Mouse (Mus musculus): ENCODE results near the gene Stk4. TPM values are rescaled to one million over a fixed set of nuclear protein-coding genes. Genes with fewer than 3 reads are reported as not detected.
A peak's percentile ranks its signal among the peaks of the same experiment; 100 is the strongest.

Stk4 gene
- total RNA-seq, 2 experiments from 2014 or later = 46.9 to 50.4 TPM

GRCm38 (mm10) chr2:164146556-164146955 lies 76.4 kb downstream of the Stk4 start:
- no peak for DNase-seq (ENCODE audit: low spot score in 2 of 2)
- Histone ChIP-seq H3K4me3 (no peak overlapping the region), H3K27ac (no peak overlapping the region)
- TF ChIP-seq CTCF (conservative IDR thresholded peaks at IDR 0.05) = no peak

- no peak for TF ChIP-seq CTCF (conservative IDR thresholded peaks at IDR 0.05)
- Histone ChIP-seq H3K27ac (peak overlapping the region; percentile 32; the same call in 1 of the 2 replicates), H3K4me3 (no peak overlapping the region)
- no peak for DNase-seq (ENCODE audit: low spot score in 2 of 2)
Measured at GRCm38 (mm10) chr2:164150086-164150760, 80.1 kb downstream of the Stk4 start.

- no peak overlapping the region for H3K4me3 ChIP-seq
- no peak overlapping the region for H3K27ac ChIP-seq
- no peak for TF ChIP-seq CTCF (conservative IDR thresholded peaks at IDR 0.05)
- no peak for DNase-seq (ENCODE audit: low spot score in 2 of 2)
Measured at GRCm38 (mm10) chr2:164152341-164152740, 82.2 kb downstream of the Stk4 start.

- TF ChIP-seq CTCF (conservative IDR thresholded peaks at IDR 0.05) = no peak
- DNase-seq (ENCODE audit: low spot score in 2 of 2) = no peak
- Histone ChIP-seq H3K4me3 (no peak overlapping the region), H3K27ac (0 out of 2 replicates have a peak overlapping the region, but pooled peaks have one; percentile 12)
Measured at GRCm38 (mm10) chr2:164154007-164154406, 83.9 kb downstream of the Stk4 start.

- no peak for TF ChIP-seq CTCF (conservative IDR thresholded peaks at IDR 0.05)
- no peak for DNase-seq (ENCODE audit: low spot score in 2 of 2)
- Histone ChIP-seq H3K27ac (no peak overlapping the region), H3K4me3 (no peak overlapping the region)
Measured at GRCm38 (mm10) chr2:164156158-164156557, 86.0 kb downstream of the Stk4 start.

- no peak for TF ChIP-seq CTCF (conservative IDR thresholded peaks at IDR 0.05)
- DNase-seq (ENCODE audit: low spot score in 2 of 2) = no peak
- Histone ChIP-seq H3K27ac (no peak overlapping the region; the same call in 1 of the 2 replicates), H3K4me3 (no peak overlapping the region)
Measured at GRCm38 (mm10) chr2:164158838-164159237, 88.7 kb downstream of the Stk4 start.

GRCm38 (mm10) chr2:164161515-164162055 lies 91.5 kb downstream of the Stk4 start:
- no peak overlapping the region for H3K27ac ChIP-seq
- TF ChIP-seq CTCF (conservative IDR thresholded peaks at IDR 0.05) = no peak
- no peak for DNase-seq (ENCODE audit: low spot score in 2 of 2)
- no peak overlapping the region for H3K4me3 ChIP-seq

- no peak for TF ChIP-seq CTCF (conservative IDR thresholded peaks at IDR 0.05)
- DNase-seq (ENCODE audit: low spot score in 2 of 2) = no peak
- H3K27ac ChIP-seq = no peak overlapping the region
- H3K4me3 ChIP-seq = no peak overlapping the region
Measured at GRCm38 (mm10) chr2:164164941-164165340, 94.8 kb downstream of the Stk4 start.

GRCm38 (mm10) chr2:164167752-164168570 lies 97.8 kb downstream of the Stk4 start:
- Histone ChIP-seq H3K27ac (no peak overlapping the region), H3K4me3 (peak overlapping the region; percentile 42)
- no peak for TF ChIP-seq CTCF (conservative IDR thresholded peaks at IDR 0.05)
- peak in 1 of 2 experiments; percentile 17 for DNase-seq (ENCODE audit: low spot score in 2 of 2)

GRCm38 (mm10) chr2:164168571-164168946 lies 98.4 kb downstream of the Stk4 start:
- DNase-seq (ENCODE audit: low spot score in 2 of 2) = peak in 1 of 2 experiments; percentile 44
- no peak overlapping the region for H3K27ac ChIP-seq
- TF ChIP-seq CTCF (conservative IDR thresholded peaks at IDR 0.05) = peak; percentile 61
- peak overlapping the region; percentile 42 for H3K4me3 ChIP-seq

- Histone ChIP-seq H3K4me3 (peak overlapping the region; percentile 45; the same call in 1 of the 2 replicates), H3K27ac (no peak overlapping the region)
- no peak for DNase-seq (ENCODE audit: low spot score in 2 of 2)
- no peak for TF ChIP-seq CTCF (conservative IDR thresholded peaks at IDR 0.05)
Measured at GRCm38 (mm10) chr2:164170326-164170725, 100.2 kb downstream of the Stk4 start.

GRCm38 (mm10) chr2:164170902-164171301 lies 100.8 kb downstream of the Stk4 start, which contains the start of gene Kcns1:
TSS of gene Kcns1 (minus strand) at chr2:164171113.
- TF ChIP-seq CTCF (conservative IDR thresholded peaks at IDR 0.05) = no peak
- peak within 1 kb of the TSS; percentile 45 for H3K4me3 ChIP-seq
- DNase-seq (ENCODE audit: low spot score in 2 of 2) = no peak
- no peak within 1 kb of the TSS for H3K27ac ChIP-seq

GRCm38 (mm10) chr2:164173394-164173793 lies 103.3 kb downstream of the Stk4 start:
- no peak overlapping the region for H3K27ac ChIP-seq
- no peak overlapping the region for H3K4me3 ChIP-seq
- no peak for DNase-seq (ENCODE audit: low spot score in 2 of 2)
- no peak for TF ChIP-seq CTCF (conservative IDR thresholded peaks at IDR 0.05)
